Mouse (Mus musculus) right cerebral cortex, adult 2 months (tissue): ENCODE measurements around the gene Pom121l2.

Experiments used
- DNase-seq, 2 experiments: peaks; one replicate each; pipeline ENCODE4 v3.0.0; 2021 to 2022; ENCODE audit warnings: low spot score in 2 of 2

Gene Pom121l2

GRCm38 (mm10) chr13:21993957-21994738 is 13.2 kb downstream of the Pom121l2 start:
- DNase-seq: peak; percentile 53 to 62

- DNase-seq: no peak
Observed at GRCm38 (mm10) chr13:21994896-21995295, 13.9 kb downstream of the Pom121l2 start.

- DNase-seq: no peak
Observed at GRCm38 (mm10) chr13:21995331-21995914, 14.4 kb downstream of the Pom121l2 start.

- DNase-seq: no peak
Observed at GRCm38 (mm10) chr13:21996101-21996839, 15.3 kb downstream of the Pom121l2 start.

- no peak for DNase-seq
Observed at GRCm38 (mm10) chr13:21996840-21997185, 15.8 kb downstream of the Pom121l2 start.

- DNase-seq: no peak
Observed at GRCm38 (mm10) chr13:21997201-21997820, 16.3 kb downstream of the Pom121l2 start.

- DNase-seq: no peak
Observed at GRCm38 (mm10) chr13:21997821-21998220, 16.8 kb downstream of the Pom121l2 start.

GRCm38 (mm10) chr13:21998412-21998811 is 17.4 kb downstream of the Pom121l2 start:
- DNase-seq: no peak

GRCm38 (mm10) chr13:21999147-21999546 is 18.2 kb downstream of the Pom121l2 start:
- no peak for DNase-seq

- DNase-seq: no peak
Observed at GRCm38 (mm10) chr13:22001346-22001745, 20.4 kb downstream of the Pom121l2 start.

GRCm38 (mm10) chr13:22001823-22002222 is 20.8 kb downstream of the Pom121l2 start:
- no peak for DNase-seq

GRCm38 (mm10) chr13:22005605-22006333 is 24.8 kb downstream of the Pom121l2 start:
- no peak for DNase-seq

- DNase-seq: no peak
Observed at GRCm38 (mm10) chr13:22006334-22007120, 25.5 kb downstream of the Pom121l2 start.

GRCm38 (mm10) chr13:22007121-22007510 is 26.1 kb downstream of the Pom121l2 start:
- no peak for DNase-seq

GRCm38 (mm10) chr13:22007872-22008271 is 26.9 kb downstream of the Pom121l2 start:
- DNase-seq: no peak

GRCm38 (mm10) chr13:22008707-22009106 is 27.7 kb downstream of the Pom121l2 start:
- DNase-seq: no peak

GRCm38 (mm10) chr13:22009642-22010041 is 28.6 kb downstream of the Pom121l2 start, which contains the start of gene Prss16:
Gene Prss16, minus strand, starts transcription at chr13:22009742.
- DNase-seq: no peak

GRCm38 (mm10) chr13:22013716-22014115 is 32.7 kb downstream of the Pom121l2 start:
- no peak for DNase-seq

GRCm38 (mm10) chr13:22014411-22014845 is 33.4 kb downstream of the Pom121l2 start:
- DNase-seq: no peak
